Mouse (Mus musculus): Measurements from ENCODE around the gene Prex1. TPM values are rescaled to one million over a fixed set of nuclear protein-coding genes. Genes with fewer than 3 reads are reported as not detected.
A peak's percentile ranks its signal among the peaks of the same experiment; 100 is the strongest.

The Prex1 gene
- polyA plus RNA-seq, 1 experiment from 2014 or later: 28.5 TPM

GRCm38 (mm10) chr2:166638079-166638800 is 75.4 kb downstream of the Prex1 start:
- ATAC-seq (ENCODE audit: low read depth): no peak
- Histone ChIP-seq H3K4me2 (no peak overlapping the region), H3K36me3 (peaks cover 30% of the 10 kb centered on the region), H3K9me3 (no peaks in the 10 kb centered on the region), H3K4me1 (replicated peaks) (peaks cover 30% of the 10 kb centered on the region), H3K4me3 (no peak overlapping the region), H3K27ac (replicated peaks) (peak overlapping the region; percentile 74; the same call in 1 of the 2 replicates), H3K27me3 (no peaks in the 10 kb centered on the region), H3K9ac (no peak overlapping the region)
- WGBS: 66% methylated on average over 13 of the region's 13 CpGs

DNA sequence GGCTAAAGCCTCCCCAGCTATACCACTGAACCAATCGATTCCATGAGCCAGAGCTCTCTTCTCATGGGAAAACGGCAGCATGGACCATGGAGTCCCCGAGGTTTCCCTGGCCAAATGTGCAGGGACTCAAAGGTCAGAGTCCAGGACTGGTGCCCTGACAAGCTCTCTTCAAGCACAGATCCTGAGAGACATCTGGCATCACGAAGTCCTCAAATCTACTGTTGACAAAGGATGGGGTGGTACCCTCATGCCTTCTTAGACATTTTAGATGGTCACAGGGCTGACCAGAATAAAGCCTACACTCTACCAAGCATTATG is 76.0 kb downstream of the Prex1 start:
- peaks cover 30% of the 10 kb centered on the region for H3K4me1 ChIP-seq (replicated peaks)
- no peak overlapping the region for H3K4me2 ChIP-seq
- peak overlapping the region; percentile 74 for H3K27ac ChIP-seq (replicated peaks)
- H3K9me3 ChIP-seq: no peaks in the 10 kb centered on the region
- ATAC-seq (ENCODE audit: low read depth): no peak
- H3K4me3 ChIP-seq: no peak overlapping the region
- H3K27me3 ChIP-seq: no peaks in the 10 kb centered on the region
- H3K36me3 ChIP-seq: peaks cover 25% of the 10 kb centered on the region
- 50% methylated on average over 4 of the region's 4 CpGs for WGBS
- no peak overlapping the region for H3K9ac ChIP-seq

DNA sequence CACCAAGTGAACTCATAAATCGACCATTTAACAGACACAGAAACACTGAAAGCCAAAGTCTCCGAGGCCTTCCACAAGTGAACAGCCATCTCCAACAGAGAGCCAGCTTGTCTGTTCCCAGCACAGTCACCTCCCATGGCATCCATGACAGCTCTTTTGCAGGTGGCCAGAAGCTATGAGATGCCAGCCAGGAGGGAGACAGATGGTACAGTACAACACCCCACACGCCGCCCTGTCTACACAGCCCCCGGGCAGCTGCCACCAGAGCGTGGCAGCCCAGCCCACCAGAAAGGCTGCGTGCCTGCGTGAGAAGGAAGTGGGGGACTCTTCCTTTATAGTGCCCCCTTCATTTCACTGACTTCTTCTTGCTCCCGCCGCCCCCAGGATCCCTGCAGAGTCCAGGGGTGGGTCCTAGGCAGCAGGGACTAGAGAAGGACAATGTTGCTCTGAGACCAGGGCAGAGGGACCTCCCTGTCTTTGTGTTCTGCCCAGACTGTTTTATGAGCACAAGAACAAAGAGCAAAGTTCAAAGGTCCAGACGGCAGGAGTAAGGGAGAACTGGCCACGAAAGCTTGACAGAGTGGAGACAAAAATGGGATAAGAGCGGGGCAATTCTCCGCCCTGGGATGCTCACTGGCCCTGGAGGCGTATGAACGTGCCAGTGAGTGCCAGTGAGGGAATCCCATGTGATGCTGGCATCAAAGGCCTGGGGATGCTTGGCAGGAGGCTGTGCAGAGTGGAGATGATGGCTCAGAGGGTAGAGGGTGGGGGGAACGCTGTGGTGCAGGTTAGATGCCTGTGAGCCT is 76.6 kb downstream of the Prex1 start:
- Histone ChIP-seq H3K9me3 (no peaks in the 10 kb centered on the region), H3K4me3 (no peak overlapping the region), H3K36me3 (peaks cover 26% of the 10 kb centered on the region), H3K27ac (replicated peaks) (peak overlapping the region; percentile 74), H3K4me2 (no peak overlapping the region), H3K9ac (0 out of 2 replicates have a peak overlapping the region, but pooled peaks have one; percentile 36), H3K27me3 (no peaks in the 10 kb centered on the region), H3K4me1 (replicated peaks) (peaks cover 30% of the 10 kb centered on the region)
- 18% methylated on average over 17 of the region's 17 CpGs for WGBS
- peak; percentile 73 for ATAC-seq (ENCODE audit: low read depth)

- Histone ChIP-seq H3K27ac (replicated peaks) (no peak overlapping the region), H3K9ac (peak overlapping the region; percentile 5; the same call in 1 of the 2 replicates), H3K4me2 (no peak overlapping the region), H3K27me3 (no peaks in the 10 kb centered on the region), H3K9me3 (no peaks in the 10 kb centered on the region), H3K4me1 (replicated peaks) (peaks cover 36% of the 10 kb centered on the region), H3K36me3 (peaks cover 19% of the 10 kb centered on the region), H3K4me3 (no peak overlapping the region)
- WGBS: 85% methylated on average over 10 of the region's 10 CpGs
- no peak for ATAC-seq (ENCODE audit: low read depth)
These were observed 78.1 kb downstream of the Prex1 start for GRCm38 (mm10) chr2:166635521-166635920.

DNA sequence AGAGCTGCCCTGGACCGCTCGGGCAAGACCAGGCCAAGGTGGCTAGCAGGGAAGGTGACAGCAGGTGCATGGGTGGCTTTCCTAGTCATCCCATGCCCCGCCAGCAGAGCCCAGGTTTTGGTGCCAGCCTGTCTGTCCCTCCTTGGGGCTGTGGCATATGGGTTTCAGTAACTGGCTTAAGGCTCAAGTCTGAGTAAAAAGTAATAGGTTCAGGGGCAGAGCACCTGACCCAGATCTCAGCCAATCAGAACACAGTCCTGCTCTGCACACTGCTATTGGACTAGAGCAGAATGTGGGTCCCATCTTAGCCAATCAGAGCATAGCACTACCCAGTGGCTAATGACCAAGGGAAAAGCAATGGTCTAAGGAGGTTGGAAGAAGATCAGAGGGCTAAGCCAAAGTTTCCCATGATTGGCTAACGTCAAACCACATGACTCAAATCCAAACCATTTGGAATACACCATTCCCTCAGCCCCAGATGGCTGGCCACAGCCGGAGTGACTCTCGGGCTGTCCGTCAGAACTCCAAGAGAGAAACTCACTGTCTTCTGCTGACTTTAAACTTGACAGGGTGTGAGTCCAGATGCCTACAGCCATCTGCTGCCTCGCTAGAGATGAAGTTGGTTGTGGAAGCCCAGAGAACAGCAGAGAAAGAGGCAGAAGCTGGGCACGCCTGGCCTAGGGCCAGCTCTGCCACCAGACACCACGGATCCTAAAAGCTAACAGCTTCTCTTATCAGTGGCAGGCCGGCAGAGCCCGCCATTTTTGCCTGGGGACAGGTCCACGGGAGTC is 80.9 kb downstream of the Prex1 start:
- Histone ChIP-seq H3K36me3 (0 out of 2 replicates have a peak, but pooled peaks cover 12% of the 10 kb centered on the region), H3K27me3 (no peaks in the 10 kb centered on the region), H3K9ac (no peak overlapping the region), H3K27ac (replicated peaks) (no peak overlapping the region), H3K4me1 (replicated peaks) (peaks cover 39% of the 10 kb centered on the region), H3K4me3 (no peak overlapping the region), H3K4me2 (no peak overlapping the region), H3K9me3 (no peaks in the 10 kb centered on the region)
- ATAC-seq (ENCODE audit: low read depth): no peak
- 88% methylated on average over 13 of the region's 13 CpGs for WGBS

DNA sequence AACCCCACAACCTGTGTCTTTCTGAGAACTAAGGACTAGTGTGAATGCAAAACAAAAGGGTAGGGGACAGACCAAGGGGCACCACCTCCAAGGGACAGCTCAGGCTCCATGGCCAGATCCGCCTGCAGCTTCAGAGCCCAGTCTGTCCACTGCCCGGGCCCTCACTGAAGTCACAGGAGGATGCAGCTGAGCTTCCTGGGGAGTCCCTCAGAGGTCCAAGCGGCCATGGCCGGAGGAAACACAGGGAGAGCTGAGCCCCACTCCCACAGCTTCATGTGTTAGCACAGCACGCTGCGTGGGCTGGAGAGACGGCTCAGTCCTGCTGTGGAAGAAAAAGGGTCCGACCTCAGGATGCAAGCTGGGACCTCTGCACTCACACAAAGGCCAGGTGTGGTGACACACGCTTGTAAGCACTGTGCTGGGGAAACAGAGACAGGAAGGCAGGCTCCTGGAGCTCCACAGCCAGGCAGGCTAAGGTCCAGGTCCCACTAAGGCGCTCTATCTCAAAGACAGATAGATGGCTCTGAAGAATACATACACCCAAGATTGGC is 81.9 kb downstream of the Prex1 start:
- ATAC-seq (ENCODE audit: low read depth): no peak
- Histone ChIP-seq H3K36me3 (0 out of 2 replicates have a peak, but pooled peaks cover 12% of the 10 kb centered on the region), H3K4me2 (no peak overlapping the region), H3K4me3 (no peak overlapping the region), H3K27ac (replicated peaks) (no peak overlapping the region), H3K4me1 (replicated peaks) (peaks cover 28% of the 10 kb centered on the region), H3K9ac (no peak overlapping the region), H3K27me3 (no peaks in the 10 kb centered on the region), H3K9me3 (no peaks in the 10 kb centered on the region)
- 89% methylated on average over 10 of the region's 10 CpGs for WGBS

GRCm38 (mm10) chr2:166631189-166631588 is 82.4 kb downstream of the Prex1 start:
- WGBS: 89% methylated on average over 5 of the region's 5 CpGs
- Histone ChIP-seq H3K27ac (replicated peaks) (no peak overlapping the region), H3K4me1 (replicated peaks) (peaks cover 23% of the 10 kb centered on the region), H3K36me3 (0 out of 2 replicates have a peak, but pooled peaks cover 12% of the 10 kb centered on the region), H3K4me2 (no peak overlapping the region), H3K9ac (no peak overlapping the region), H3K9me3 (no peaks in the 10 kb centered on the region), H3K27me3 (no peaks in the 10 kb centered on the region), H3K4me3 (no peak overlapping the region)
- ATAC-seq (ENCODE audit: low read depth): no peak

DNA sequence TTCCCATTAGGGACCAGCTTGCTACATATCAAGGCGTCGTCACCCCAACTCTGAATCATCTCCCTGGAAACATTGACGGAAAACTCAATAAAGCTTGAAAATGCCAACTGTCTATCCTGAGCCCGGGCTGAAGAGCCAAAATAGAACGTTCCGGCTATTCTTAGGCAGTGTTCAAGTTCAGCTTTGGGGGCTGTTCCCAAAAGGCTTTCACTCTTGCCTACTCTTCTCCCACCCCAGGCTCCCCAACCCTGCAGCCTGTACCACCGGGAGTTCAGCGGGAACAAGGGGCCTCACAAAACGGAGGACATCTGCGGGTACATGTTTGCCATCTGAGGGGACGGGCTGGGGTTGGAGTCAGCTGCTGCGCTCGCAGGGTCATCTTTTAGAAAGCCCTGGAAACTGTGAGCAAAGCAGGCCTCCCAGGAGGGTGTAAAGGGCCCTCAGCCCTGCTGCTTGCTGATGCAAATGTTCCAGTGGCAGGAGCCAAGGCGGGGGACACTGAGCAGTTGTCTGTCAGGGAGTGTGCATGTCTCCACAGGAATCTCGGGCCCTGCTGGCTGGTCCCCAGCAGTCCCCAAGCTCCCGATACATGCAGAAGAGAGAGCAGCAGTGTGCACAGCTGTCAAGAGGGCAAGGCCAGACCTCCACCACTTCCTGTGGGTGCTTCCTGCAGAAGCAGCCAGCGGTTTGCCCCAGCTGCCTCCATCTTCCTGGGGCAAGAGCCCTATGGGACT is 83.5 kb downstream of the Prex1 start:
- Histone ChIP-seq H3K9ac (no peak overlapping the region), H3K9me3 (no peaks in the 10 kb centered on the region), H3K4me3 (no peak overlapping the region), H3K36me3 (0 out of 2 replicates have a peak, but pooled peaks cover 8% of the 10 kb centered on the region), H3K27ac (replicated peaks) (no peak overlapping the region), H3K27me3 (no peaks in the 10 kb centered on the region), H3K4me1 (replicated peaks) (peaks cover 17% of the 10 kb centered on the region), H3K4me2 (no peak overlapping the region)
- ATAC-seq (ENCODE audit: low read depth): no peak
- 87% methylated on average over 17 of the region's 17 CpGs for WGBS

GRCm38 (mm10) chr2:166627578-166627977 is 86.1 kb downstream of the Prex1 start:
- Histone ChIP-seq H3K4me3 (no peak overlapping the region), H3K4me1 (replicated peaks) (peaks cover 37% of the 10 kb centered on the region), H3K36me3 (0 out of 2 replicates have a peak, but pooled peaks cover 8% of the 10 kb centered on the region), H3K9me3 (no peaks in the 10 kb centered on the region), H3K9ac (no peak overlapping the region), H3K4me2 (no peak overlapping the region), H3K27me3 (no peaks in the 10 kb centered on the region), H3K27ac (replicated peaks) (no peak overlapping the region)
- 95% methylated on average over 6 of the region's 6 CpGs for WGBS
- no peak for ATAC-seq (ENCODE audit: low read depth)

- 81% methylated on average over 11 of the region's 11 CpGs for WGBS
- Histone ChIP-seq H3K4me1 (replicated peaks) (peaks cover 48% of the 10 kb centered on the region), H3K27ac (replicated peaks) (no peak overlapping the region), H3K9me3 (no peaks in the 10 kb centered on the region), H3K27me3 (no peaks in the 10 kb centered on the region), H3K4me2 (no peak overlapping the region), H3K36me3 (no peaks in the 10 kb centered on the region), H3K9ac (no peak overlapping the region), H3K4me3 (no peak overlapping the region)
- no peak for ATAC-seq (ENCODE audit: low read depth)
These were observed 88.4 kb downstream of the Prex1 start for GRCm38 (mm10) chr2:166625219-166625618.

DNA sequence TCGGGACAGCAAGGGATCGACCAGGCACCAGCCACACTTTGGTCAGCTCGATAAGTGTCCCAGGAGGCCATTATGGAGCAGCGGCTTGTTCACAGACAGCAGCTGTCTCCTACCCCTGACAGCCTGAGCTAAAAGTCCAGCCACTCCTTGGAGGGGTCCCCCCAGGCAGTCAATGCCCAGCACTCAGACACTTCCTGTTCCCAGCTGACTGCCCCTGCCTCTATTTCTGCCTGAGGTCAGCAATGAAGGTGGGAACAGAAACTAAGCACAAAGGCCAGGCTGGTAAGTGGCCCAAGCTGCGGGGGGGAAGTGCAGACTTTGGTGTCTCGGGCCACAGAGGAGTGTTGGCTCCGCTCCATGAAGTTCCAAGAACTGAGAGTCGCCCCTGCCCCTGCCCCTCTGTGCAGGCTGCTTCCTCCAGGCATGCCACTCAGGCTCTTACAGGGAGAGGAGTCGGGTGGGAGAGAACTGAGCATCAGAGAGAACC is 90.5 kb downstream of the Prex1 start:
- Histone ChIP-seq H3K4me2 (no peak overlapping the region), H3K27ac (replicated peaks) (peak overlapping the region; percentile 82), H3K9me3 (no peaks in the 10 kb centered on the region), H3K27me3 (no peaks in the 10 kb centered on the region), H3K9ac (peak overlapping the region; percentile 56), H3K4me3 (no peak overlapping the region), H3K36me3 (peaks cover 13% of the 10 kb centered on the region), H3K4me1 (replicated peaks) (peaks cover 43% of the 10 kb centered on the region)
- WGBS: 31% methylated on average over 9 of the region's 9 CpGs
- ATAC-seq (ENCODE audit: low read depth): peak; percentile 45; the same call in 1 of the 2 replicates

All from neural tube, embryonic 13.5 days (tissue).